Mouse (Mus musculus): ENCODE measurements around the gene Pde7b. TPM values are rescaled to one million over a fixed set of nuclear protein-coding genes. Genes with fewer than 3 reads are reported as not detected.

Pde7b gene
- polyA plus RNA-seq, 1 experiment from 2014 or later = 4.3 TPM

DNA sequence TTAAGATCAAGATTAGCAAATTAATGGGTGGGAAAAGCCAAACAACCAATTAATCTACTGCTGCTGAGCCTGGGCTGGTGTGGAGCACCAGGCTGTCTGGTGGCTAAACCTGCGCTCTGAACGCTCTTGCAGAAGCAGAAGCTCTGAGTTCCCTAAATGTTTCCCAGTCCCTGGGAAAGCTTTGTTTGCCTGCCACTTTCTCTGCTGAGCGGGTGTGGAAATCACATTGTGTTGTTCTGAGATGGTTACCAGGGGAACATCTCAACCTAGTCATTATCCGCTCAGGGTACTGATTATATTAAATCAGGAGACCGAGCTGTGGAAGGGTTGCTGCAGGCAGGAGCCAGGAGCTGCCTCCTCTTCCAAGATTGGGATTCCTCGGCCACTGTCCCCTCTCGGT lies 250.0 kb downstream of the Pde7b start:
- Histone ChIP-seq H3K4me2 (ENCODE audit: low read depth, low read length) (no peak overlapping the region), H3K36me3 (replicated peaks; ENCODE audit: control insufficient read depth, insufficient read depth, low read depth, low read length) (no peaks in the 10 kb centered on the region), H3K9me3 (replicated peaks; ENCODE audit: control insufficient read depth, low read length) (no peaks in the 10 kb centered on the region), H3K27ac (replicated peaks; ENCODE audit: low read depth, low read length) (no peak overlapping the region), H3K4me3 (ENCODE audit: low read depth, low read length) (no peak overlapping the region), H3K27me3 (ENCODE audit: control insufficient read depth, insufficient read depth, low read length) (no peaks in the 10 kb centered on the region), H3K9ac (replicated peaks; ENCODE audit: low read length) (no peak overlapping the region), H3K4me1 (ENCODE audit: control insufficient read depth, insufficient read depth, low read length) (no peaks in the 10 kb centered on the region)
- WGBS = 39% methylated on average over 7 of the region's 7 CpGs
- ATAC-seq (replicated peaks; ENCODE audit: insufficient number of reproducible peaks, low FRiP score, low TSS enrichment, low read depth) (no peak), DNase-seq (ENCODE audit: low spot score) (peak; percentile 17)

DNA sequence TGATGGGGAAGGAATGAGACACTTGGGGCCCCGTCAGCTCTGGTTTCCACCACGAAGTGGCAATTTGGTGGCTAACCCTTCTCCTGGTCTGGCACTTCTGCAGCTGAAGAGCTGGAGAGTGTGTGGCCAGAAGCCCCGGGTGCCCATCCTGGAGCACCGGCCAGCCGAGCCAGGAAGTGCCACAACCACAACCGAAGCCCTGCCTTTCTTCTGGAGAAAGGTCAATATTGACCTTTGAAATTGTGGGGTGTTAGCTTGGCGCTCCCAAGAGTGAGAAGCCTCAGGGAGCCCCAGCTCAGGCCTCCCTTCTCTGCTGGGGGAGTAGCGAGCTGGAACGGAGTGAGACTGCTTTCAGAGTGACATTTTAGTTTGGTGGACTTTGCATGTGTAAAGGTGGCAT lies 250.8 kb downstream of the Pde7b start:
- H3K9me3 ChIP-seq (replicated peaks; ENCODE audit: control insufficient read depth, low read length) = no peaks in the 10 kb centered on the region
- ATAC-seq (replicated peaks; ENCODE audit: insufficient number of reproducible peaks, low FRiP score, low TSS enrichment, low read depth) (no peak), DNase-seq (ENCODE audit: low spot score) (no peak)
- H3K27ac ChIP-seq (replicated peaks; ENCODE audit: low read depth, low read length) = no peak overlapping the region
- no peak overlapping the region for H3K9ac ChIP-seq (replicated peaks; ENCODE audit: low read length)
- no peaks in the 10 kb centered on the region for H3K4me1 ChIP-seq (ENCODE audit: control insufficient read depth, insufficient read depth, low read length)
- WGBS = 68% methylated on average over 9 of the region's 9 CpGs
- H3K4me3 ChIP-seq (ENCODE audit: low read depth, low read length) = no peak overlapping the region
- no peaks in the 10 kb centered on the region for H3K36me3 ChIP-seq (replicated peaks; ENCODE audit: control insufficient read depth, insufficient read depth, low read depth, low read length)
- no peaks in the 10 kb centered on the region for H3K27me3 ChIP-seq (ENCODE audit: control insufficient read depth, insufficient read depth, low read length)
- no peak overlapping the region for H3K4me2 ChIP-seq (ENCODE audit: low read depth, low read length)

DNA sequence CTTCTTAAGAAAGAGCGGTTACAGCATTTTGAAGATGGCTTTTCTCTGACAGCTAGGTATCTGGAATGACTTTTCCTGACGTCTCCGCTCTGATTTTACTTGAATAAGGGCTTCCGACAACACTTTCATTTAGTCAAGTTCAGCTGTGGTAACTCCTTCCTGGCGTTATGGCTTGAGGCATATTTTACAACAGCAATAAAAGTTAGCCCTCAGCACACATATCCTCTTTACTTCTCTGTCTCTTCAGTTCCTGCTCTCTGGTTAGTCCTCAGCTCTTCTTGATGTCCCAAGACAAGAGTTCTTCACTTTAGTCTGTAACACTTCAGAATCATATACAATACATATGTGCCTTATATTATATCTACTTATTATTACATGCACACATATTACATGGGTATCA lies 251.4 kb downstream of the Pde7b start:
- no peak overlapping the region for H3K9ac ChIP-seq (replicated peaks; ENCODE audit: low read length)
- DNase-seq (ENCODE audit: low spot score) (no peak), ATAC-seq (replicated peaks; ENCODE audit: insufficient number of reproducible peaks, low FRiP score, low TSS enrichment, low read depth) (no peak)
- H3K36me3 ChIP-seq (replicated peaks; ENCODE audit: control insufficient read depth, insufficient read depth, low read depth, low read length) = no peaks in the 10 kb centered on the region
- 87% methylated on average over 5 of the region's 5 CpGs for WGBS
- no peaks in the 10 kb centered on the region for H3K27me3 ChIP-seq (ENCODE audit: control insufficient read depth, insufficient read depth, low read length)
- no peaks in the 10 kb centered on the region for H3K4me1 ChIP-seq (ENCODE audit: control insufficient read depth, insufficient read depth, low read length)
- H3K4me2 ChIP-seq (ENCODE audit: low read depth, low read length) = no peak overlapping the region
- no peaks in the 10 kb centered on the region for H3K9me3 ChIP-seq (replicated peaks; ENCODE audit: control insufficient read depth, low read length)
- H3K27ac ChIP-seq (replicated peaks; ENCODE audit: low read depth, low read length) = no peak overlapping the region
- H3K4me3 ChIP-seq (ENCODE audit: low read depth, low read length) = no peak overlapping the region

DNA sequence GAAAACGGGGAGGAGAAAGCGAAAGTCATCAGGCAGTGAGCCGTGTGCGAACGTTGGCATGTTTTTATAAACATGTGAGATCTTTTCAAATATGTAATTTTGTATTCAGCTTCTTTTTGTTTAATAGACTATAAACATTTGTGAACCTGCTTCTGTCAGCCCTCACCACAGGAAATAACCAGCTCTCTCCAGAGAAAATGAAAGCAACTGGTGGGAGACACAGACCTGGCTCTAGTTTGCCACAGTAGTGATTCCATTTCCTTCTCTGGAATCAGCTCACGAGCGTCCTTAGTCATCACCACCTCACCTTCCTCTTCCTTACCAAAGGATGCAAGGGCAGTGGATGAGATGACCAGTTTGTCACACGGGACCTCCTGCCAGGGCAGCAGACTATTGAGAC lies 252.9 kb downstream of the Pde7b start:
- Histone ChIP-seq H3K27ac (replicated peaks; ENCODE audit: low read depth, low read length) (no peak overlapping the region), H3K4me3 (ENCODE audit: low read depth, low read length) (no peak overlapping the region), H3K4me2 (ENCODE audit: low read depth, low read length) (no peak overlapping the region), H3K4me1 (ENCODE audit: control insufficient read depth, insufficient read depth, low read length) (no peaks in the 10 kb centered on the region), H3K9ac (replicated peaks; ENCODE audit: low read length) (no peak overlapping the region), H3K27me3 (ENCODE audit: control insufficient read depth, insufficient read depth, low read length) (no peaks in the 10 kb centered on the region), H3K36me3 (replicated peaks; ENCODE audit: control insufficient read depth, insufficient read depth, low read depth, low read length) (no peaks in the 10 kb centered on the region), H3K9me3 (replicated peaks; ENCODE audit: control insufficient read depth, low read length) (no peaks in the 10 kb centered on the region)
- no peak for ATAC-seq (replicated peaks; ENCODE audit: insufficient number of reproducible peaks, low FRiP score, low TSS enrichment, low read depth)
- WGBS = 88% methylated on average over 8 of the region's 8 CpGs
- DNase-seq (ENCODE audit: low spot score) = no peak

DNA sequence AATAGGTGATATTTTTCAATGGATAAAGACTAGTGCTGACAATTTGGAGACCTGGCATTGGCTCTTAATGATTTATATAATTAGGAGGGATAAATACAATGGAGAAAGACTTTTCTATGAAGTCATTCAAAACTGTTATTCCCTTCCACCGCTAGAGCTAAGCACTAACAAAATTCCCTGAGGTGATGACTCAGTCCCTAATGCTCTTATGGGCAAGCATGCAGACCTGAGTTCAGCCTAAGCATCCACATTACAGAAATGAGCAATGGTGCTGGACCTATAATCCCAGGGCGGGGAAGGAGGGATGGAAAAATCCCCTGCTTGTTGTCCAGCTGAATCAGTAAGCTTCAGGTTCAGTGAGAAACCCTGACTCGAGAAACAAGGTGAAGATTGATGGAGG lies 260.2 kb downstream of the Pde7b start:
- Histone ChIP-seq H3K4me2 (ENCODE audit: low read depth, low read length) (no peak overlapping the region), H3K9me3 (replicated peaks; ENCODE audit: control insufficient read depth, low read length) (no peaks in the 10 kb centered on the region), H3K9ac (replicated peaks; ENCODE audit: low read length) (no peak overlapping the region), H3K4me3 (ENCODE audit: low read depth, low read length) (no peak overlapping the region), H3K4me1 (ENCODE audit: control insufficient read depth, insufficient read depth, low read length) (no peaks in the 10 kb centered on the region), H3K36me3 (replicated peaks; ENCODE audit: control insufficient read depth, insufficient read depth, low read depth, low read length) (no peaks in the 10 kb centered on the region), H3K27ac (replicated peaks; ENCODE audit: low read depth, low read length) (no peak overlapping the region), H3K27me3 (ENCODE audit: control insufficient read depth, insufficient read depth, low read length) (no peaks in the 10 kb centered on the region)
- 79% methylated on average over 3 of the region's 3 CpGs for WGBS
- DNase-seq (ENCODE audit: low spot score) = no peak
- no peak for ATAC-seq (replicated peaks; ENCODE audit: insufficient number of reproducible peaks, low FRiP score, low TSS enrichment, low read depth)

DNA sequence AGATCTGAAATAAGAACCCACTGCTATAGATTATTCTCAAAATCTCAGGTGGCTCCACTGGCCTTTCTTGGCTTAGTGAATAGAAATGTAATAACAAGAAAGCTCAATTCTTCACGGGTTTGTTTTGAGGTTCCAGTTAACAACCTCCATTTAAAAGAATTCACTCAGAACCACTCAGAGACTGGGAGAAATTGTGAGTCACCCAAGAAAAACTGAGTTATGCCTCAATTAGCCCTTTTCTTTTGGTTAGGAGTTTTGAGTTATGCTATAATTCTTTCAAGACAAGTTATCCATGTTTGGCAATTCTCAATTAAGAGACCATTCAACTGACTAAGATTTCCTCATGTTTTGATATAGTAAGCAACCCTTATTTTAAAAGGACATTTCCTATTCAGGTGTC lies 260.9 kb downstream of the Pde7b start:
- no peak overlapping the region for H3K27ac ChIP-seq (replicated peaks; ENCODE audit: low read depth, low read length)
- no peak for DNase-seq (ENCODE audit: low spot score)
- no peaks in the 10 kb centered on the region for H3K36me3 ChIP-seq (replicated peaks; ENCODE audit: control insufficient read depth, insufficient read depth, low read depth, low read length)
- no peak for ATAC-seq (replicated peaks; ENCODE audit: insufficient number of reproducible peaks, low FRiP score, low TSS enrichment, low read depth)
- 76% methylated on average over 1 of the region's 1 CpGs for WGBS
- H3K9me3 ChIP-seq (replicated peaks; ENCODE audit: control insufficient read depth, low read length) = no peaks in the 10 kb centered on the region
- no peak overlapping the region for H3K4me3 ChIP-seq (ENCODE audit: low read depth, low read length)
- H3K27me3 ChIP-seq (ENCODE audit: control insufficient read depth, insufficient read depth, low read length) = no peaks in the 10 kb centered on the region
- H3K9ac ChIP-seq (replicated peaks; ENCODE audit: low read length) = no peak overlapping the region
- H3K4me1 ChIP-seq (ENCODE audit: control insufficient read depth, insufficient read depth, low read length) = no peaks in the 10 kb centered on the region
- no peak overlapping the region for H3K4me2 ChIP-seq (ENCODE audit: low read depth, low read length)

DNA sequence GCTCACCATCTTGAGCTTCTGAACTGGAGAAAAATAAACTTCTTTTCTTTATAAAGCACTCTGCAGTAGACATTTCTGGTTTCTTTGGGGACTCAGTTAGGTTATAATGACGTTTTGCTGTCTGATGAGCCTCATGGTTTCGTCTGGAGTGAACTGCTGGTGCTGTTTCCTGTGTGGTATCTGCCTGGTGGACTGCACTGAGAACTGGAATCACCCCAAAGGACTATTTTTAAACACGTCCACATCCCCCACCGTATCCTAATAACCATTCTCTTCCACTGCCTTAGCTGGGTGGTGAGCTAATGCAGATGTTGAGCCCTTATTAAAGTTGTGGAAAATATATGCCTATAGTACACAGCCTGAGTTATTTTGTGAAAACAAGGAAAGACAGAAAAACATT lies 262.3 kb downstream of the Pde7b start:
- Histone ChIP-seq H3K4me2 (ENCODE audit: low read depth, low read length) (no peak overlapping the region), H3K36me3 (replicated peaks; ENCODE audit: control insufficient read depth, insufficient read depth, low read depth, low read length) (no peaks in the 10 kb centered on the region), H3K9me3 (replicated peaks; ENCODE audit: control insufficient read depth, low read length) (no peaks in the 10 kb centered on the region), H3K4me3 (ENCODE audit: low read depth, low read length) (no peak overlapping the region), H3K27me3 (ENCODE audit: control insufficient read depth, insufficient read depth, low read length) (no peaks in the 10 kb centered on the region), H3K4me1 (ENCODE audit: control insufficient read depth, insufficient read depth, low read length) (no peaks in the 10 kb centered on the region), H3K9ac (replicated peaks; ENCODE audit: low read length) (no peak overlapping the region), H3K27ac (replicated peaks; ENCODE audit: low read depth, low read length) (no peak overlapping the region)
- ATAC-seq (replicated peaks; ENCODE audit: insufficient number of reproducible peaks, low FRiP score, low TSS enrichment, low read depth) = no peak
- WGBS = 76% methylated on average over 4 of the region's 4 CpGs
- DNase-seq (ENCODE audit: low spot score) = no peak

DNA sequence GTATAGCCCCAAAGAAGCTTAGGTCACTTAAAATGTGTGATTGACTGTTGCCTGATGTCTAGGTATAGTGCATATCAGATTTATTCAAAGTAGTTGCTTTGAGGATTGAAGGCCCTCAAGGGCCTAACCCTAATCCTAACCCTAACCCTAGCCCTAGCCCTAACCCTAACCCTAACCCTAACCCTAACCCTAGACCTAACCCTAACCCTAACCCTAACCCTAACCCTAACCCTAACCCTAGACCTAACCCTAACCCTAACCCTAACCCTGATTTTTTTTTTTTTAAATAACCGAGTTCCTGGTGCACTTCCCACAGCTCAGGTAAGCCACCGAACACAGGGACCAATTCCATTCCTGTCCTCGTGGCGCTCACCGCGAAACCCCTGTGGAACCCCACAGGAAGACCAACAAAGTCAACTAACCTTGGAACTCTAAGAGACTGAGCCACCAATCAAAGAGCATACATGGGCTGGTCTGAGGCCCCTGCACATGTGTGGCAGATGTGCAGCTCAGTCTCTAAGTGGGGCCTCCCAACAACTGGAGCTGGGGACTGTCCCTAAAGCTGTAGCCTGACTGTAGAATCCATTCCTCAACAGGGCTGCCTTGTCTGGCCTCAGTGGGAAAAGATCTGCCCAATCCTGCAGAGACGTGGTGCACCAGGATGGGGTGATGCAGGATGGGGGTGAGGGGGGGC lies 265.1 kb downstream of the Pde7b start:
- 89% methylated on average over 7 of the region's 7 CpGs for WGBS

More for the DNA sequence above, 265.1 kb downstream of the Pde7b start:
- Histone ChIP-seq H3K4me1 (ENCODE audit: control insufficient read depth, insufficient read depth, low read length) (no peaks in the 10 kb centered on the region), H3K27me3 (ENCODE audit: control insufficient read depth, insufficient read depth, low read length) (no peaks in the 10 kb centered on the region), H3K4me3 (ENCODE audit: low read depth, low read length) (no peak overlapping the region), H3K27ac (replicated peaks; ENCODE audit: low read depth, low read length) (no peak overlapping the region), H3K4me2 (ENCODE audit: low read depth, low read length) (no peak overlapping the region), H3K9ac (replicated peaks; ENCODE audit: low read length) (no peak overlapping the region), H3K9me3 (replicated peaks; ENCODE audit: control insufficient read depth, low read length) (no peaks in the 10 kb centered on the region), H3K36me3 (replicated peaks; ENCODE audit: control insufficient read depth, insufficient read depth, low read depth, low read length) (no peaks in the 10 kb centered on the region)
- ATAC-seq (replicated peaks; ENCODE audit: insufficient number of reproducible peaks, low FRiP score, low TSS enrichment, low read depth) (no peak), DNase-seq (ENCODE audit: low spot score) (no peak)
